Comparison of ENCODE assay signal across 8 mouse cellular contexts in genomic region chr19:8661821-8662307, GRCm38 (mm10). TPM values are rescaled to one million over a fixed set of nuclear protein-coding genes. Genes with fewer than 3 reads are reported as not detected.
DNase-seq lines count a peak whose midpoint lies in the region; ATAC-seq and TF ChIP-seq lines count a peak whose summit lies in the region.

No protein-coding gene starts in this region.

- H3K36me3 ChIP-seq in E14TG2a.4 (ENCODE audit: insufficient read depth, low read length) = no peaks in the 10 kb centered on the region
- H3K36me3 ChIP-seq in forebrain, embryonic 14.5 days (ENCODE audit: control insufficient read depth, insufficient read depth, low read length) = no peaks in the 10 kb centered on the region
- no peaks in the 10 kb centered on the region for H3K36me3 ChIP-seq in intestine, postnatal 0 days (ENCODE audit: control insufficient read depth, insufficient read depth)
- no peaks in the 10 kb centered on the region for H3K36me3 ChIP-seq in liver, embryonic 15.5 days (replicated peaks)
- H3K36me3 ChIP-seq in stomach, embryonic 14.5 days (ENCODE audit: control insufficient read depth, insufficient read depth, low read length) = no peaks in the 10 kb centered on the region

- peak overlapping the region; percentile 68 for H3K9ac ChIP-seq in forebrain, embryonic 14.5 days (ENCODE audit: low read length)
- no peak overlapping the region for H3K9ac ChIP-seq in intestine, postnatal 0 days (ENCODE audit: low read depth, low read length)
- peak overlapping the region; percentile 35; the same call in 1 of the 2 replicates for H3K9ac ChIP-seq in liver, embryonic 15.5 days
- H3K9ac ChIP-seq in stomach, embryonic 14.5 days (replicated peaks; ENCODE audit: low read depth, low read length) = peak overlapping the region; percentile 34

- no peaks in the 10 kb centered on the region for H3K9me3 ChIP-seq in E14TG2a.4 (ENCODE audit: low read length)
- H3K9me3 ChIP-seq in forebrain, embryonic 14.5 days (replicated peaks; ENCODE audit: control insufficient read depth, low read length) = no peaks in the 10 kb centered on the region
- no peaks in the 10 kb centered on the region for H3K9me3 ChIP-seq in intestine, postnatal 0 days (ENCODE audit: control insufficient read depth)
- H3K9me3 ChIP-seq in liver, embryonic 15.5 days (replicated peaks) = no peaks in the 10 kb centered on the region
- no peaks in the 10 kb centered on the region for H3K9me3 ChIP-seq in stomach, embryonic 14.5 days (ENCODE audit: control insufficient read depth, low read depth, low read length)

- H3K4me3 ChIP-seq in E14TG2a.4 (replicated peaks; ENCODE audit: low read length) = peak overlapping the region; percentile 69
- peak overlapping the region; percentile 35 for H3K4me3 ChIP-seq in forebrain, embryonic 14.5 days (ENCODE audit: low read depth, low read length)
- H3K4me3 ChIP-seq in intestine, postnatal 0 days (ENCODE audit: low read depth, low read length) = peak overlapping the region; percentile 32
- H3K4me3 ChIP-seq in liver, embryonic 15.5 days (replicated peaks) = peak overlapping the region; percentile 42
- peak overlapping the region; percentile 45 for H3K4me3 ChIP-seq in stomach, embryonic 14.5 days (ENCODE audit: low read depth, low read length)

- DNase-seq in adrenal gland, postnatal 10 days = peak; percentile 31
- DNase-seq in adrenal gland, adult 8-10 months = no peak
- peak; percentile 55 for DNase-seq in forebrain, embryonic 14.5 days (ENCODE audit: low spot score)
- DNase-seq in thymus, postnatal 25 days = no peak

- peak overlapping the region; percentile 5; the same call in 1 of the 2 replicates for H3K27ac ChIP-seq in forebrain, embryonic 14.5 days (ENCODE audit: low read depth, low read length)
- no peak overlapping the region for H3K27ac ChIP-seq in intestine, postnatal 0 days (ENCODE audit: low read depth, low read length)
- no peak overlapping the region for H3K27ac ChIP-seq in liver, embryonic 15.5 days (replicated peaks)
- no peak overlapping the region for H3K27ac ChIP-seq in stomach, embryonic 14.5 days (ENCODE audit: low read length)

- no peak for TF ChIP-seq CTCF in E14TG2a.4 (conservative IDR thresholded peaks at IDR 0.05; ENCODE audit: low read length)
- TF ChIP-seq CTCF in intestine, postnatal 0 days (IDR thresholded peaks at IDR 0.05; ENCODE audit: low read depth) = no peak

- peak overlapping the region; percentile 81 for H3K4me2 ChIP-seq in forebrain, embryonic 14.5 days (ENCODE audit: low read length)
- peak overlapping the region; percentile 78 for H3K4me2 ChIP-seq in intestine, postnatal 0 days (replicated peaks; ENCODE audit: low read depth)
- H3K4me2 ChIP-seq in liver, embryonic 15.5 days = peak overlapping the region; percentile 73
- H3K4me2 ChIP-seq in stomach, embryonic 14.5 days (replicated peaks; ENCODE audit: low read depth, low read length) = peak overlapping the region; percentile 86

- WGBS in forebrain, embryonic 14.5 days = under 1% methylated on average over 35 of the region's 35 CpGs
- 2% methylated on average over 35 of the region's 35 CpGs for WGBS in intestine, postnatal 0 days
- 1% methylated on average over 35 of the region's 35 CpGs for WGBS in liver, embryonic 15.5 days (ENCODE audit: insufficient replicate concordance)
- WGBS in stomach, embryonic 14.5 days = 2% methylated on average over 35 of the region's 35 CpGs

- peaks cover 67% of the 10 kb centered on the region for H3K27me3 ChIP-seq in E14TG2a.4 (ENCODE audit: insufficient read depth, low read length)
- H3K27me3 ChIP-seq in forebrain, embryonic 14.5 days (replicated peaks; ENCODE audit: control insufficient read depth, insufficient read depth, low read length) = no peaks in the 10 kb centered on the region
- 0 out of 2 replicates have a peak, but pooled peaks cover 3% of the 10 kb centered on the region for H3K27me3 ChIP-seq in intestine, postnatal 0 days (replicated peaks; ENCODE audit: control insufficient read depth, insufficient read depth, low read length)
- peaks cover 38% of the 10 kb centered on the region for H3K27me3 ChIP-seq in liver, embryonic 15.5 days
- H3K27me3 ChIP-seq in stomach, embryonic 14.5 days (ENCODE audit: control insufficient read depth, insufficient read depth, low read length) = no peaks in the 10 kb centered on the region

- H3K4me1 ChIP-seq in E14TG2a.4 (replicated peaks; ENCODE audit: low read depth, low read length) = peaks cover 34% of the 10 kb centered on the region
- H3K4me1 ChIP-seq in forebrain, embryonic 14.5 days (ENCODE audit: control insufficient read depth, insufficient read depth, low read length) = peaks cover 8% of the 10 kb centered on the region; the same call in 1 of the 2 replicates
- 0 out of 2 replicates have a peak, but pooled peaks cover 3% of the 10 kb centered on the region for H3K4me1 ChIP-seq in intestine, postnatal 0 days (replicated peaks; ENCODE audit: control insufficient read depth, insufficient read depth, low read length)
- H3K4me1 ChIP-seq in liver, embryonic 15.5 days (replicated peaks) = peaks cover 31% of the 10 kb centered on the region
- H3K4me1 ChIP-seq in stomach, embryonic 14.5 days (ENCODE audit: control insufficient read depth, insufficient read depth, low read length) = 0 out of 2 replicates have a peak, but pooled peaks cover 4% of the 10 kb centered on the region

- peak; percentile 59 for ATAC-seq in forebrain, embryonic 14.5 days
- ATAC-seq in intestine, postnatal 0 days = no peak; the same call in 1 of the 2 replicates
- no peak for ATAC-seq in liver, embryonic 15.5 days (ENCODE audit: insufficient read depth)
- ATAC-seq in stomach, embryonic 14.5 days (ENCODE audit: insufficient number of reproducible peaks, insufficient read depth, low FRiP score, low read depth) = peak; percentile 12; the same call in 1 of the 2 replicates

RNA-seq across cellular contexts. Expression of gene Chrm1, which starts 1.7 kb away (rescaled TPM):
- 1 to 10 TPM; 2.1 to 2.5 TPM for total RNA-seq in adrenal gland, postnatal 10 days (2021)
- 1 to 10 TPM; 1.2 to 2.6 (median 1.8) TPM for total RNA-seq in adrenal gland, adult 8-10 months (2022)
- polyA plus RNA-seq in forebrain, embryonic 14.5 days (2014; fragmentation: Nextera tagmentation; extraction: Ambion mirVana) = 1.7 and 3.1 TPM in 2 replicates
- 0.78 and 0.98 TPM in 2 replicates for polyA plus RNA-seq in intestine, postnatal 0 days (2015; fragmentation: Nextera tagmentation; extraction: Ambion mirVana)
- 0.02 TPM in 1 of 2 replicates, not detected in the other for polyA plus RNA-seq in liver, embryonic 15.5 days (2015; fragmentation: Nextera tagmentation; extraction: Ambion mirVana)
- 0.35 and 0.38 TPM in 2 replicates for polyA plus RNA-seq in stomach, embryonic 14.5 days (2014; fragmentation: Nextera tagmentation; extraction: Ambion mirVana)

RNA-seq across cellular contexts. Expression of gene Slc22a6, which starts 44.0 kb away (rescaled TPM):
- not detected for total RNA-seq in adrenal gland, postnatal 10 days (2021)
- total RNA-seq in adrenal gland, adult 8-10 months (2022) = not detected
- 4.7 and 7.4 TPM in 2 replicates for polyA plus RNA-seq in forebrain, embryonic 14.5 days (2014; fragmentation: Nextera tagmentation; extraction: Ambion mirVana)
- 0.03 and 0.10 TPM in 2 replicates for polyA plus RNA-seq in intestine, postnatal 0 days (2015; fragmentation: Nextera tagmentation; extraction: Ambion mirVana)
- 0.02 TPM in 1 of 2 replicates, not detected in the other for polyA plus RNA-seq in liver, embryonic 15.5 days (2015; fragmentation: Nextera tagmentation; extraction: Ambion mirVana)
- not detected in 2 replicates for polyA plus RNA-seq in stomach, embryonic 14.5 days (2014; fragmentation: Nextera tagmentation; extraction: Ambion mirVana)

Comparison
In these comparisons a context has a peak if more than half of its experiments do, and no peak if none do; other contexts are left out.
1. DNase-seq: peak in adrenal gland, postnatal 10 days (single experiment) and forebrain, embryonic 14.5 days (single experiment); none in adrenal gland, adult 8-10 months (single experiment) and thymus, postnatal 25 days (single experiment).
2. ATAC-seq: peak in forebrain, embryonic 14.5 days (single experiment) and stomach, embryonic 14.5 days (single experiment); none in intestine, postnatal 0 days (single experiment) and liver, embryonic 15.5 days (single experiment).
3. Peak in every context shown above with its lines, with median percentiles within 50 percentile points of each other: H3K4me3 ChIP-seq and H3K4me2 ChIP-seq.